Mouse (Mus musculus): Measurements from ENCODE around the gene Tspan12.
"Not testable (repeated sequence)": the region's sequence is repeated elsewhere in the genome, so short reads cannot be mapped to it uniquely, and the experiment has no call there.

The Tspan12 gene

GRCm38 (mm10) chr6:21828001-21828400 lies 24.3 kb downstream of the Tspan12 start:
- DNase-seq (ENCODE audit: low spot score): no peak

- DNase-seq (ENCODE audit: low spot score): no peak
These were observed 28.6 kb downstream of the Tspan12 start for GRCm38 (mm10) chr6:21823694-21824093.

GRCm38 (mm10) chr6:21823281-21823680 lies 29.0 kb downstream of the Tspan12 start:
- no peak for DNase-seq (ENCODE audit: low spot score)

GRCm38 (mm10) chr6:21822721-21823134 lies 29.6 kb downstream of the Tspan12 start:
- no peak for DNase-seq (ENCODE audit: low spot score)

- no peak for DNase-seq (ENCODE audit: low spot score)
These were observed 34.1 kb downstream of the Tspan12 start for GRCm38 (mm10) chr6:21818107-21818807.

GRCm38 (mm10) chr6:21806005-21806404 lies 46.3 kb downstream of the Tspan12 start:
- no peak for DNase-seq (ENCODE audit: low spot score)

- no peak for DNase-seq (ENCODE audit: low spot score)
These were observed 47.2 kb downstream of the Tspan12 start for GRCm38 (mm10) chr6:21805013-21805570.

- DNase-seq (ENCODE audit: low spot score): no peak
These were observed 48.6 kb downstream of the Tspan12 start for GRCm38 (mm10) chr6:21803483-21804340.

- DNase-seq (ENCODE audit: low spot score): no peak
These were observed 53.7 kb downstream of the Tspan12 start for GRCm38 (mm10) chr6:21798581-21798980.

- DNase-seq (ENCODE audit: low spot score): no peak
These were observed 55.2 kb downstream of the Tspan12 start for GRCm38 (mm10) chr6:21797087-21797486.

- no peak for DNase-seq (ENCODE audit: low spot score)
These were observed 55.9 kb downstream of the Tspan12 start for GRCm38 (mm10) chr6:21796413-21796812.

- DNase-seq (ENCODE audit: low spot score): no peak
These were observed 56.9 kb downstream of the Tspan12 start for GRCm38 (mm10) chr6:21795410-21795809.

- DNase-seq (ENCODE audit: low spot score): peak; percentile 17
These were observed 57.3 kb downstream of the Tspan12 start for GRCm38 (mm10) chr6:21795072-21795407.

GRCm38 (mm10) chr6:21794337-21795071 lies 57.8 kb downstream of the Tspan12 start:
- DNase-seq (ENCODE audit: low spot score): no peak

- no peak for DNase-seq (ENCODE audit: low spot score)
These were observed 61.0 kb downstream of the Tspan12 start for GRCm38 (mm10) chr6:21791307-21791706.

- no peak for DNase-seq (ENCODE audit: low spot score)
These were observed 61.7 kb downstream of the Tspan12 start for GRCm38 (mm10) chr6:21790550-21791086.

GRCm38 (mm10) chr6:21790036-21790435 lies 62.3 kb downstream of the Tspan12 start:
- DNase-seq (ENCODE audit: low spot score): no peak

GRCm38 (mm10) chr6:21789582-21789981 lies 62.7 kb downstream of the Tspan12 start:
- DNase-seq (ENCODE audit: low spot score): not testable (repeated sequence)

- DNase-seq (ENCODE audit: low spot score): no peak
These were observed 64.6 kb downstream of the Tspan12 start for GRCm38 (mm10) chr6:21787757-21788156.

- DNase-seq (ENCODE audit: low spot score): no peak
These were observed 65.0 kb downstream of the Tspan12 start for GRCm38 (mm10) chr6:21787274-21787673.

- no peak for DNase-seq (ENCODE audit: low spot score)
These were observed 78.0 kb downstream of the Tspan12 start for GRCm38 (mm10) chr6:21774213-21774916.

Measured in urinary bladder, postnatal 10 days (tissue).